21 mouse cellular contexts compared by ENCODE assay signal in genomic region chr9:67153333-67153732, GRCm38 (mm10).
DNase-seq lines count a peak whose midpoint lies in the region; ATAC-seq lines count a peak whose summit lies in the region.
"Had no signal": no experiment of that assay in that cellular context is flagged by ENCODE, and none has a peak within 500 bp of the region (broad histone marks: within the 10 kb centered on the region; RNA-seq: fewer than 3 reads in every experiment).

No protein-coding gene starts in this region.

- peak; percentile 51 for DNase-seq in heart, adult 11 months
- no peak for DNase-seq in heart, postnatal 10 days
- no peak for DNase-seq in kidney, adult 18-20 months
- DNase-seq in left cerebral cortex, adult 9 months (ENCODE audit: low spot score in 2 of 2), result no peak
- DNase-seq: adrenal gland, postnatal 10 days; B cell, adult 2 months; cerebellum, adult 11-12 months; cerebellum, adult 9-10 months; cerebellum, postnatal 25 days; gastrocnemius, postnatal 10 days; heart, postnatal 14 days had no signal

- peaks cover 9% of the 10 kb centered on the region for H3K4me1 ChIP-seq in kidney, embryonic 16.5 days (ENCODE audit: insufficient read depth, low read length)
- H3K4me1 ChIP-seq in intestine, embryonic 16.5 days (ENCODE audit: control insufficient read depth, insufficient read depth, low read length), result peaks cover 25% of the 10 kb centered on the region; the same call in 1 of the 2 replicates
- H3K4me1 ChIP-seq: forebrain, embryonic 12.5 days; hindbrain, embryonic 13.5 days had no signal

- no peak overlapping the region for H3K4me2 ChIP-seq in kidney, embryonic 16.5 days (replicated peaks; ENCODE audit: low read depth, low read length)
- H3K4me2 ChIP-seq in intestine, embryonic 16.5 days (ENCODE audit: low read depth, low read length), result no peak overlapping the region
- H3K4me2 ChIP-seq: embryonic facial prominence, embryonic 12.5 days; forebrain, embryonic 12.5 days; hindbrain, embryonic 13.5 days had no signal

- no peak overlapping the region for H3K27ac ChIP-seq in kidney, embryonic 16.5 days (ENCODE audit: low read length)
- H3K27ac ChIP-seq in intestine, embryonic 16.5 days (ENCODE audit: low read length), result peak overlapping the region; percentile 45
- H3K27ac ChIP-seq: embryonic facial prominence, embryonic 12.5 days; forebrain, embryonic 12.5 days; hindbrain, embryonic 13.5 days; hindbrain, postnatal 0 days had no signal

- intact Hi-C loops in heart, postnatal 10 days (cut with DNase I), result no loop called here

- 0 out of 2 replicates have a peak, but pooled peaks have one; percentile 19 for ATAC-seq in kidney, embryonic 16.5 days (ENCODE audit: low FRiP score, low TSS enrichment)
- ATAC-seq in intestine, embryonic 16.5 days, result peak; percentile 62
- no peak for ATAC-seq in granulocyte monocyte progenitor cell, adult 5-6 weeks (replicated peaks; ENCODE audit: poor library complexity, severe bottlenecking)
- ATAC-seq: CD4-positive, CD25-positive, alpha-beta regulatory T cell, adult 4 months; forebrain, embryonic 16.5 days; hindbrain, postnatal 0 days had no signal

- no peaks in the 10 kb centered on the region for H3K36me3 ChIP-seq in kidney, embryonic 16.5 days (ENCODE audit: insufficient read depth, low read length)
- no peaks in the 10 kb centered on the region for H3K36me3 ChIP-seq in intestine, embryonic 16.5 days (ENCODE audit: control insufficient read depth, insufficient read depth, low read length)
- H3K36me3 ChIP-seq: embryonic facial prominence, embryonic 12.5 days; forebrain, embryonic 12.5 days; G1E; hindbrain, embryonic 13.5 days had no signal

- no peaks in the 10 kb centered on the region for H3K27me3 ChIP-seq in kidney, embryonic 16.5 days (ENCODE audit: insufficient read depth, low read length)
- no peaks in the 10 kb centered on the region for H3K27me3 ChIP-seq in intestine, embryonic 16.5 days (replicated peaks; ENCODE audit: control insufficient read depth, insufficient read depth, low read length)
- H3K27me3 ChIP-seq: embryonic facial prominence, embryonic 12.5 days; forebrain, embryonic 12.5 days; hindbrain, embryonic 13.5 days had no signal

- 70% methylated on average over 4 of the region's 4 CpGs for WGBS in kidney, embryonic 16.5 days
- 70% methylated on average over 4 of the region's 4 CpGs for WGBS in intestine, embryonic 16.5 days

- H3K9me3 ChIP-seq in kidney, embryonic 16.5 days (ENCODE audit: low read length), result no peaks in the 10 kb centered on the region
- no peaks in the 10 kb centered on the region for H3K9me3 ChIP-seq in intestine, embryonic 16.5 days (ENCODE audit: control insufficient read depth, low read length)
- H3K9me3 ChIP-seq: embryonic facial prominence, embryonic 12.5 days; forebrain, embryonic 12.5 days; G1E; hindbrain, embryonic 13.5 days had no signal

- no peak overlapping the region for H3K4me3 ChIP-seq in kidney, embryonic 16.5 days (ENCODE audit: low read length)
- H3K4me3 ChIP-seq in intestine, embryonic 16.5 days (ENCODE audit: low read length), result no peak overlapping the region
- H3K4me3 ChIP-seq: embryonic facial prominence, embryonic 12.5 days; forebrain, embryonic 12.5 days; hindbrain, embryonic 13.5 days had no signal

- no peak overlapping the region for H3K9ac ChIP-seq in kidney, embryonic 16.5 days (replicated peaks; ENCODE audit: low read length)
- H3K9ac ChIP-seq in intestine, embryonic 16.5 days (ENCODE audit: low read depth, low read length), result peak overlapping the region; percentile 18; the same call in 1 of the 2 replicates
- H3K9ac ChIP-seq: embryonic facial prominence, embryonic 12.5 days; forebrain, embryonic 12.5 days; hindbrain, embryonic 13.5 days had no signal
